Mouse (Mus musculus) forebrain, embryonic 12.5 days (tissue): ENCODE results near the gene Ucp3. TPM values are rescaled to one million over a fixed set of nuclear protein-coding genes. Genes with fewer than 3 reads are reported as not detected.
"Not testable (repeated sequence)": the region's sequence is repeated elsewhere in the genome, so short reads cannot be mapped to it uniquely, and the experiment has no call there.

Source experiments
- ATAC-seq: fragments of 200-750 bp; cut with Nextera tagmentation; 2 replicates; pipeline ENCODE4 v1.8.0; 2017; ENCODE audit warnings: moderate TSS enrichment; ENCODE audit not compliant: low FRiP score
- H3K27ac ChIP-seq: fragments of 300-500 bp; sonication (generic); 2 replicates; pipeline ENCODE4 v1.5.1; 2016; ENCODE audit warnings: mild to moderate bottlenecking
- H3K27me3 ChIP-seq: fragments of 300-500 bp; sonication (generic); 2 replicates; pipeline ENCODE4 v1.6.1; 2016; ENCODE audit warnings: mild to moderate bottlenecking
- H3K36me3 ChIP-seq: fragments of 300-500 bp; sonication (generic); replicated peaks from 2 replicates; pipeline ENCODE4 v1.6.1; 2016; ENCODE audit warnings: mild to moderate bottlenecking
- H3K4me1 ChIP-seq: fragments of 300-500 bp; sonication (generic); 2 replicates; pipeline ENCODE4 v1.6.1; 2016
- H3K4me2 ChIP-seq: fragments of 300-500 bp; sonication (generic); 2 replicates; pipeline ENCODE4 v1.6.1; 2016; ENCODE audit warnings: mild to moderate bottlenecking, moderate library complexity
- H3K4me3 ChIP-seq: fragments of 300-500 bp; sonication (generic); replicated peaks from 2 replicates; pipeline ENCODE4 v1.5.1; 2016; ENCODE audit warnings: mild to moderate bottlenecking
- H3K9ac ChIP-seq: fragments of 300-500 bp; sonication (generic); 2 replicates; pipeline ENCODE4 v1.6.1; 2016; ENCODE audit warnings: mild to moderate bottlenecking
- H3K9me3 ChIP-seq: fragments of 300-500 bp; sonication (generic); 2 replicates; pipeline ENCODE4 v1.6.1; 2016
- WGBS: fragments of 180-500 bp; shearing (Covaris S2); methylation state at CpG from one replicate; pipeline ENCODE4 v1.1.7; 2016; 5-methylcytosine and 5-hydroxymethylcytosine counted together
- polyA plus RNA-seq: library from polyadenylated mRNA; unstranded; fragments of >200 nt; fragmentation: Nextera tagmentation; extraction: Ambion mirVana; gene quantifications from 2 replicates; pipeline ENCODE4 v1.2.1, GENCODE M21; 2016

Gene Ucp3
- polyA plus RNA-seq, 1 experiment from 2014 or later: not detected

DNA sequence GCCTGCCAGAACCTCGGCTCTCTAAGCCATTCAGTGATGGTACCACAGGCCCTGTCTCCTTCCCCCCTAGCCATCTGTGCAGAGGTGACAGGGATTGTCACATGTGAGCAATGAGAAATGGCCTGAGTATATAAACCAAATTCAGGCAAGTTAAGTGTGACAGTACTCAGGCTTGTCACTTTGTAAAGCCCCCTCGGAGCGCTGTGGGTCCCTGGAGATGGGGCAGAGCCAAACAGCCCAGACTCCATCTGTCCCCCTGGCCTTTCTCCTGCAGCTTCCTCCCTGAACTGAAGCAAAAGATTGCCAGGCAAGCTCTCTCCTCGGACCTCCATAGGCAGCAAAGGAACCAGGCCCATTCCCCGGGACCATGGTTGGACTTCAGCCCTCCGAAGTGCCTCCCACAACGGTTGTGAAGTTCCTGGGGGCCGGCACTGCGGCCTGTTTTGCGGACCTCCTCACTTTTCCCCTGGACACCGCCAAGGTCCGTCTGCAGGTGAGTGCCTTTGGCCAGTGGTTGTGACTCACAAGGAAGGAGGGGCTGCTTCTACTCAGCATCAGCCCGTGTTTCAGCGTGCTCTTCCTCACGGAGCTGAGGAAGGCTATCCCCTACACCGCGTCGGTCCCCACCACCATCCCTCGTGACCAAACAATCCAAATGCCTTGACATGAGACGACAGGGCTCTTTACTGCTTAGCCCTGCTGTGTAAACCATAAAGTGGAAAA lies 6.5 kb downstream of the Ucp3 start:
- no peak overlapping the region for H3K27ac ChIP-seq

DNA sequence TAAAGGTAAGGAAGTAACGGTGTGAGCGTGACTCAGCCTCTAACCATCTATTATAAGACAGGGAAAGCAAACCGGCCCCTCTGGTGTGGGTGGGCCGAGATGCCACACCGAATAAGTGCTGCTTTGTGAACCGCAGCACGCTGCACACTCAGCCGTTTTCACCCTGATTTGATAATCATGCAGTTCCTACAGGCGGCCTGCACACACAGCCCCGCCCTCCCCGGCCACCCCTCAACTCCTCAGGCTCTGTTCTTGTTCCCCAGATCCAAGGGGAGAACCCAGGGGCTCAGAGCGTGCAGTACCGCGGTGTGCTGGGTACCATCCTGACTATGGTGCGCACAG lies 7.0 kb downstream of the Ucp3 start:
- Histone ChIP-seq H3K4me1 (no peaks in the 10 kb centered on the region), H3K4me3 (no peak overlapping the region), H3K4me2 (no peak overlapping the region), H3K27ac (no peak overlapping the region), H3K9me3 (no peaks in the 10 kb centered on the region), H3K27me3 (no peaks in the 10 kb centered on the region), H3K9ac (no peak overlapping the region), H3K36me3 (no peaks in the 10 kb centered on the region)
- WGBS: 81% methylated on average over 15 of the region's 15 CpGs
- ATAC-seq: no peak

More for the DNA sequence above, 6.5 kb downstream of the Ucp3 start:
- Histone ChIP-seq H3K27me3 (no peaks in the 10 kb centered on the region), H3K4me3 (no peak overlapping the region), H3K36me3 (no peaks in the 10 kb centered on the region), H3K9me3 (no peaks in the 10 kb centered on the region), H3K4me2 (no peak overlapping the region), H3K9ac (no peak overlapping the region), H3K4me1 (no peaks in the 10 kb centered on the region)
- 85% methylated on average over 20 of the region's 20 CpGs for WGBS
- ATAC-seq: no peak

DNA sequence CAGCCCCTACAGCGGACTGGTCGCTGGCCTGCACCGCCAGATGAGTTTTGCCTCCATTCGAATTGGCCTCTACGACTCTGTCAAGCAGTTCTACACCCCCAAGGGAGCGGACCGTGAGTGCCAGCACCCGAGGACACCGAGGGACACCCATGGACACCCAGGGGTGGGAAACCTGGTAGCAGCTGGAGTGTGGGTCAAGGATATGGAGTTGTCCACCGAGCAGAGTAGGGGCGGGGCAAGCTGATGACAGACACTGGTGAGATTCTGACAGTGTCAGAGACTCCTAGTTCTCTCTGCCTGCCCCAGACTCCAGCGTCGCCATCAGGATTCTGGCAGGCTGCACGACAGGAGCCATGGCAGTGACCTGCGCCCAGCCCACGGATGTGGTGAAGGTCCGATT lies 7.4 kb downstream of the Ucp3 start:
- WGBS: 86% methylated on average over 17 of the region's 17 CpGs
- ATAC-seq: no peak
- no peaks in the 10 kb centered on the region for H3K9me3 ChIP-seq
- H3K36me3 ChIP-seq: no peaks in the 10 kb centered on the region
- H3K4me1 ChIP-seq: no peaks in the 10 kb centered on the region
- H3K4me3 ChIP-seq: no peak overlapping the region
- H3K27me3 ChIP-seq: no peaks in the 10 kb centered on the region
- H3K4me2 ChIP-seq: no peak overlapping the region
- no peak overlapping the region for H3K27ac ChIP-seq
- H3K9ac ChIP-seq: no peak overlapping the region

DNA sequence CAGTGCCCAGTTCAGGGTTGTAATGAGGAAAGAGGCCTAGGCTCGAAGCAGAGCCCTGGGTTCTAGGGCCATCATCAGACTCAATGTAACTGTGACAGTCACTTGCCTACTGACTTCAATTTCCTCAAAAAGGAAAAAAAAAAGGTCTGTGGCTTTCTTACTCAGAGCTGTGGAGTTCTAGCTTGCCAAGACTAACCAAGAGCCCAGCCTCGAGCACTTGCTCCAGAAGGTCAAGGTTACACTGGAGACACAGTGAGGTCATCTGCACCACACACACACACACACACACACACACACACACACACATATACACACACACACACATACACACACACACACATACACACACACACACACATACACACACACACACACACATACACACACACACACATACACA lies 9.3 kb downstream of the Ucp3 start:
- H3K4me2 ChIP-seq, H3K27me3 ChIP-seq, H3K4me3 ChIP-seq, H3K9ac ChIP-seq, H3K27ac ChIP-seq, ATAC-seq, H3K36me3 ChIP-seq, H3K4me1 ChIP-seq, H3K9me3 ChIP-seq: not testable (repeated sequence)
- 84% methylated on average over 2 of the region's 2 CpGs for WGBS

DNA sequence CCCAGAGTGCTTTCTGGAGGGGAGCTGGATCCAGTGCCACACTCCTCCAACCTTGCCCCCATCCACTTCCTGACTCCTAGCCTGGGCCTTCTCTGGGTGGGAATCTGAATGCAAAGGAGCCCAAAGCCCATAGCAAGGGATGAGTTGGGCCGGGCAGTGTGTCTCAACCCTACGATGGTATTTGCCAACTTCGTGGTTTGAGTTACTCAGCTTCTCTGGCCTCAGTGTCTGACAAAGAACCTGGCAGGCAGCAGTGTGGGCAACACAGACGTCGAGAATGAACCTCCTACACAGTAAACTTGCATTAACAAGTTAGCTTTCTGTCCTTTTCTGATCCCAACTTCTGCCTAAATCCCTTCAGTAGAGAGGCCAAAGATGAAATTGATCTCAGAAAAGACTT lies 11.7 kb downstream of the Ucp3 start:
- Histone ChIP-seq H3K4me3 (no peak overlapping the region), H3K9me3 (no peaks in the 10 kb centered on the region), H3K27ac (no peak overlapping the region), H3K27me3 (no peaks in the 10 kb centered on the region), H3K36me3 (no peaks in the 10 kb centered on the region), H3K4me2 (no peak overlapping the region), H3K4me1 (peaks cover 4% of the 10 kb centered on the region; the same call in 1 of the 2 replicates), H3K9ac (no peak overlapping the region)
- no peak for ATAC-seq
- WGBS: 87% methylated on average over 5 of the region's 5 CpGs

DNA sequence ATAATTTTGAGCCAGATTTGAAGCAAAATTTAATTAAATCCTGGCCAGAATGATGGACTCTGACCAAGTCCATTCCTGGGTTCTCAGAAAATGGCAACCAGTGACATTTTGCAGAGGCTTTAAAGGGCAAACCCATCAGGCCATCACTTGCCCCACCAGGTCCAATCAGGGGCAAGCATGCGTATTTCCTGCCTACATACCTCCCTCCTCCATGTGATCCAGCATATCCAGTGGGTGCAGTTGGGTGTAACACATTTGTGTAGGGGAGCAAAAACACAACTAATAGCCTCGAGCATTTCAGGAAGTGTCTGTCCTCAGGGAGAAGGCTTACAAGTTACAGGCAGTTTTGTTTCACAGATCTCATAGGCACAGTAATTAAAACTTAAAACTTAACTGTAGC lies 14.5 kb downstream of the Ucp3 start:
- H3K27me3 ChIP-seq: peaks cover 7% of the 10 kb centered on the region; the same call in 1 of the 2 replicates
- no peak overlapping the region for H3K9ac ChIP-seq
- no peak overlapping the region for H3K4me3 ChIP-seq
- no peaks in the 10 kb centered on the region for H3K36me3 ChIP-seq
- ATAC-seq: no peak
- WGBS: 83% methylated on average over 2 of the region's 2 CpGs
- no peaks in the 10 kb centered on the region for H3K9me3 ChIP-seq
- no peak overlapping the region for H3K27ac ChIP-seq
- no peak overlapping the region for H3K4me2 ChIP-seq
- H3K4me1 ChIP-seq: peaks cover 4% of the 10 kb centered on the region; the same call in 1 of the 2 replicates

DNA sequence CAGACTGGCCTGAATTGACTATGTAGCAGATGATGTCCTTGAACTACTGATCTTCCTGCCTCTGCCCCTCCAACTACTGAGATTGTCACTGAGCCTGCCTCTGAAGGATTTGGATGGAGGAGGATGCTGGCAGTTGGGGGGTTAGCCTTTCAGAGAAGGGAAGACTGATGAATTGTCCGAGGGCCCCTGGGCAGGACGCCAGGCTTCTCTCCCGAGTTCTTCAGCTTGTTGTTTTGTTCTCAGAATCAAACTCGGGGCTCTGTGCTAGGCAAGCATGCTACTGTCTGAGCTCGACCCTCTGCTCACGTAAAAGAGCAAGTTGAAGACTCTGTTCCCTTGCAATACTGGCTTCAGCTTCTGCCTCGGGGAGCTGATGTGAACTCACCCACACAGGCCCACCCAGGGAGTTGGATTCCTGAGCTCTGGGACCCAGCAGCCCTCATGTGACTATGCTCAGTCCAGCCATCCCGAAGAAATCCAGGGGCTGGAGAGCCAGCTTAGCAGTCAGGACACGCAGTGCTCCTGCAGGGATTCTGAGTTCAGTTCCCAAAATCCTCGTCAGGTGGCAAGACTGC lies 15.8 kb downstream of the Ucp3 start:
- H3K4me2 ChIP-seq: 0 out of 2 replicates have a peak overlapping the region, but pooled peaks have one; percentile 6
- WGBS: 28% methylated on average over 10 of the region's 10 CpGs
- H3K27ac ChIP-seq: peak overlapping the region; percentile 68; the same call in 1 of the 2 replicates
- ATAC-seq: peak; percentile 34; the same call in 1 of the 2 replicates
- H3K9ac ChIP-seq: no peak overlapping the region
- H3K4me3 ChIP-seq: no peak overlapping the region
- no peaks in the 10 kb centered on the region for H3K36me3 ChIP-seq
- peaks cover 18% of the 10 kb centered on the region for H3K27me3 ChIP-seq
- H3K9me3 ChIP-seq: no peaks in the 10 kb centered on the region
- H3K4me1 ChIP-seq: peaks cover 17% of the 10 kb centered on the region

DNA sequence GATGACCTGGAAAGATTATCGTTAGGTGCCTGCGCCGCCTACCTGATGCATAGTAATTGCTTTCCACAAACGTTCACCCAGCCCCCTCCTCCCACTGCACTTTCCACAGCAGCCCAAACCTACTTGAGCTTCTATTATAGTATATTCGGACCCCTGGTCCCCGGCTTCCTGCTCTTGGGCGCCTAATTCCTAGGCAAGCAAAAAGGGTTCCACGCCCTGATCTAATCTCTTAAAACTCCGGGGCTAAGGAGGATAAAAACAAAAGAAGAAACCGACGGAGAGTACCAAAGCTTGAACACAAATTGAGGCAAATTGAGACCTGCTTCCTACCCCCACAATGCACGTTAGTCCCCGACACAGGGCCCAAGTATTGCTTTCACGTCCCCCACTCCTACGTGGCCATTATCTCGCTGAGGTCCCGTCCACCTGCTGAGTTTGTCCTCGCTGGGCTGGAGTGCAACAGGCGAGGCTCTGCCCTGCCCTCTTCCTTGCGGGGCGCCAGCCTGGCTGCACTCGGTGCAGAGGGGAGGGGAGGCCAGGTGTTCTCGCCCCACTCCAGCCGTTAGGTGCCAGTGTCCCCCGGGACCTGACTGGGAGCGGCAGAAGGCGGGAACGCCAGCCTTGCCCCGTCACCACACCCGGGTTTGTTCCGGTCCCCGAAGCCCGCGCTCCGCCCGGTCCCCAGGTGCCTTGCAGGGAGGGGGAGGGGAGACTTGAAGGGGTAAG lies 19.8 kb downstream of the Ucp3 start:
- ATAC-seq: 0 out of 2 replicates have a peak, but pooled peaks have one; percentile 24
- peaks cover 26% of the 10 kb centered on the region for H3K27me3 ChIP-seq
- H3K4me1 ChIP-seq: peaks cover 41% of the 10 kb centered on the region
- H3K27ac ChIP-seq: 0 out of 2 replicates have a peak overlapping the region, but pooled peaks have one; percentile 13
- no peaks in the 10 kb centered on the region for H3K9me3 ChIP-seq
- WGBS: under 1% methylated on average over 34 of the region's 36 CpGs
- H3K4me2 ChIP-seq: peak overlapping the region; percentile 85
- peaks cover 1% of the 10 kb centered on the region; the same call in 1 of the 2 replicates for H3K36me3 ChIP-seq
- H3K4me3 ChIP-seq: peak overlapping the region; percentile 47
- H3K9ac ChIP-seq: peak overlapping the region; percentile 54

DNA sequence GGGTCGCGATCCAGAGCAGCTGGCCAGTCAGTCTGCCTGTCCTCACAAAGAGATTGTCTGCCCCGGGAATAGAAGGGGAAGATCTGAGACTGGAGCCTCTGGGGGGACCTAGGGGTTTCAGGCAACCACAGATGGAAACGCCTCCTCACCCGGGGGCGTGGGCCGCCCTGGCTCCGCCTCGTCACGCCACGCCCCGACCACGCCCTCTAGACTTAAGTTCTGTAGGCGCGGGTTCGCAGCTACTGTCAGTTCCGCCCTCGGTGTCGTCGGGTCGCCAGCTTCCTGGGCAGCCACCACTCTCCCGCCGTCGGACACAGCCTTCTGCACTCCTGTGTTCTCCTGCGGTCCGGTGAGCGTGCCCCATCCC lies 20.3 kb downstream of the Ucp3 start, which contains the start of gene Ucp2:
Gene Ucp2 (plus strand): TSS at position 221 of the 367 bp plus-strand sequence.
- Histone ChIP-seq H3K4me1 (peaks cover 41% of the 10 kb centered on the region), H3K27me3 (peaks cover 26% of the 10 kb centered on the region), H3K27ac (peak within 1 kb of the TSS; percentile 13; the same call in 1 of the 2 replicates), H3K36me3 (peaks cover 7% of the 10 kb centered on the region; the same call in 1 of the 2 replicates), H3K4me3 (peak within 1 kb of the TSS; percentile 47), H3K9me3 (no peaks in the 10 kb centered on the region), H3K4me2 (peak within 1 kb of the TSS; percentile 85), H3K9ac (peak within 1 kb of the TSS; percentile 54)
- ATAC-seq: peak; percentile 37
- 1% methylated on average over 27 of the region's 27 CpGs for WGBS

DNA sequence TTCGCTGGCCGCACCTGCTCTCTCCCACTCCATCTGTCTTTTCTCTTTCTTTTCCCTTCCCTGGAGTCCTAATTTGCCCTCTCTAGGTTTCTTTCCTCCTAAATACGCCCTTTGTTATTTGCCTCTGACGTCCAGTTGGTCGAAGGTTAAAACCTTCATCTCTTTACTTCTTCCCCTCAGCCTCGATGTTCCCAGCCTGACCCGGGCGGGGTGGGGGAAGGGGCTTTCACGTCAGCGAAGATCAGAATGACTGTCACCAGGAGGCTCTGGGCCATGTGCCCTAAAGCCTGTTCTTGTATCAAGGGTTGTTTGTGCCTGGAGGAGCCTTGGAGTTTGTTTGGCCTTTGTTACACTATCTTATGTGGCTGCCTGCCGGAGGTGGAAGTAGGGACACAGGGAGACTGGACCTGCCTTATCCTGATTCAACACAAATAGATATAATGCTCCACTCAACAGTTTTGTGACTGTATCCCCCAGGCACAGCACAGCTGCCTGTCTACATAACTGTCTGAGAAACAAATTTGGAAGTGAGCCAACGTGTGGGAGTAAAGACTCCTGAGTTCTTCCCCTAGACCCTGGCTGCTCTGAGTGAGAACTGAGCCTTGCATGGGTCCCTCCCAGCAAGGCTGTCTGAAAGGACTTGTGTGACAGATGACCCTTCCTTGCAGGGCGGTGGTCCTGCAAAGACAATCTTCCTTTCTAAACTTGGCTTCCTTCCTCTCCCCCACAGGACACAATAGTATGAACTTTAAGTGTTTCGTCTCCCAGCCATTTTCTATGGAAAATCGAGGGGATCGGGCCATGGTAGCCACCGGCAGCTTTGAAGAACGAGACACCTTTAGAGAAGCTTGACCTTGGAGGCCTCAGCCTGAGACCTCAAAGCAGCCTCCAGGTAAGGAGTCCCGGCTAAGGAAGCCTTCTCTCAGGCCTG lies 21.0 kb downstream of the Ucp3 start:
- Histone ChIP-seq H3K4me2 (peak overlapping the region; percentile 85), H3K36me3 (peaks cover 7% of the 10 kb centered on the region; the same call in 1 of the 2 replicates), H3K27me3 (peaks cover 26% of the 10 kb centered on the region), H3K9ac (peak overlapping the region; percentile 54), H3K4me1 (peaks cover 39% of the 10 kb centered on the region), H3K4me3 (peak overlapping the region; percentile 47), H3K27ac (peak overlapping the region; percentile 13; the same call in 1 of the 2 replicates), H3K9me3 (no peaks in the 10 kb centered on the region)
- no peak for ATAC-seq
- 41% methylated on average over 19 of the region's 19 CpGs for WGBS

DNA sequence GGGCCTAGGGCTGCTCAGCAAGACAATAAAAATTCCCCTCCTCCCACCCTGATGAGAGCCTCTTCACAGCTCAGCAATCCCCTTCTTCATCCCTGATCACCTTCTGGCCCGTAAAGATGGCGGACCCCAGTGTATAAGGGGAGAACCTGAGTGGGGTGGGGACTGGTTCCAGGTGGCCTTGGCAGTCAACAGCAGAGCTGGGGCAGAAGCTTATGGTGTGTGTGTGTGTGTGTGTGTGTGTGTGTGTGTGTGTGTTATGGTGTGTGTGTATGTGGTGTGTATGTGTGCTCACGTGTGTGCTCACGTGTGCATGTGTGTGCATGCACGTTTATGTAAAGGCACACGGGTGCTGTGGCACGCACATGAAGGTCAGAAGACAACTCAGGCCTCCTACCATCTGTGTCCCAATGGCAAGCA lies 21.6 kb downstream of the Ucp3 start:
- Histone ChIP-seq H3K27me3 (peaks cover 26% of the 10 kb centered on the region), H3K9me3 (no peaks in the 10 kb centered on the region), H3K4me3 (peak overlapping the region; percentile 47), H3K4me2 (peak overlapping the region; percentile 85), H3K27ac (no peak overlapping the region; the same call in 1 of the 2 replicates), H3K36me3 (peaks cover 7% of the 10 kb centered on the region; the same call in 1 of the 2 replicates), H3K9ac (no peak overlapping the region), H3K4me1 (peaks cover 38% of the 10 kb centered on the region)
- WGBS: 91% methylated on average over 7 of the region's 7 CpGs
- no peak for ATAC-seq
